Mouse (Mus musculus): ENCODE data around the gene Ap5m1. TPM values are rescaled to one million over a fixed set of nuclear protein-coding genes. Genes with fewer than 3 reads are reported as not detected.

The Ap5m1 gene
- polyA plus RNA-seq, 1 experiment from 2014 or later, result 26.2 TPM

- 61% methylated on average over 1 of the region's 1 CpGs for WGBS
- Histone ChIP-seq H3K36me3 (replicated peaks) (no peaks in the 10 kb centered on the region), H3K27me3 (replicated peaks; ENCODE audit: low read depth, poor library complexity, severe bottlenecking) (no peaks in the 10 kb centered on the region)
Observed at GRCm38 (mm10) chr14:49138171-49138570, 72.3 kb downstream of the Ap5m1 start.

DNA sequence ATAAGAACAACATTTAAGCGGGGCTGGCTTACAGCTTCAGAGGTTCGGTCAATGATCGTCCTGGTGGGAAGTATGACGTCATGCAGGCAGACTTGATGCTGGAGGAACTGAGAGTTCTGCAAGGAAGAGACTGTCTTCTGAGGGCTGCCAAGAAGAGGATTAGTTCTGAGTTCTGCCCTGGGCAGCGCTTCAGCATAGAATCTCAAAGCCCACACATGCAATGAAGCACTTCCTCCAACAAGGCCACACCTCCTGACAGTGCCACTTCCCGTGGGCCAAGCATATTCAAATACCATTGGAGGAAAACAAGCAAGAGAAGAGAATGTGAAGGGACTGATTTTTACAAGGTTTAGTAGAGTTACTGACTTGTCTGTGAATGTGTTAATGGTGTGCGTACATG lies 74.9 kb downstream of the Ap5m1 start:
- H3K27ac ChIP-seq (replicated peaks), result no peak overlapping the region
- H3K4me3 ChIP-seq, result no peak overlapping the region
- H3K27me3 ChIP-seq (replicated peaks; ENCODE audit: low read depth, poor library complexity, severe bottlenecking), result no peaks in the 10 kb centered on the region
- H3K4me1 ChIP-seq, result peaks cover 14% of the 10 kb centered on the region; the same call in 1 of the 2 replicates
- WGBS, result 92% methylated on average over 7 of the region's 7 CpGs
- no peaks in the 10 kb centered on the region for H3K9me3 ChIP-seq
- no peaks in the 10 kb centered on the region for H3K36me3 ChIP-seq (replicated peaks)
- DNase-seq (ENCODE audit: low spot score), result no peak

More at GRCm38 (mm10) chr14:49138171-49138570, 72.3 kb downstream of the Ap5m1 start:
- Histone ChIP-seq H3K4me3 (no peak overlapping the region), H3K4me1 (peaks cover 12% of the 10 kb centered on the region; the same call in 1 of the 2 replicates), H3K9me3 (no peaks in the 10 kb centered on the region), H3K27ac (replicated peaks) (no peak overlapping the region)
- DNase-seq (ENCODE audit: low spot score), result no peak

Other genes starting within 250 kb of the Ap5m1 start
- gene Exoc5, start 556 bp downstream of the Ap5m1 start, polyA plus RNA-seq (2016; fragmentation: Nextera tagmentation; extraction: Ambion mirVana), result 58.4 TPM in 2 replicates
- 8.5 and 8.7 TPM in 2 replicates for gene Naa30, start 106.1 kb downstream of the Ap5m1 start, polyA plus RNA-seq (2016; fragmentation: Nextera tagmentation; extraction: Ambion mirVana)
- gene ccdc198, start 179.4 kb downstream of the Ap5m1 start, polyA plus RNA-seq (2016; fragmentation: Nextera tagmentation; extraction: Ambion mirVana), result not detected in 2 replicates